Mouse (Mus musculus): ENCODE measurements around the gene Camk1g. TPM values are rescaled to one million over a fixed set of nuclear protein-coding genes. Genes with fewer than 3 reads are reported as not detected.
A peak's percentile ranks its signal among the peaks of the same experiment; 100 is the strongest.

The Camk1g gene
- total RNA-seq, 1 experiment: not detected

DNA sequence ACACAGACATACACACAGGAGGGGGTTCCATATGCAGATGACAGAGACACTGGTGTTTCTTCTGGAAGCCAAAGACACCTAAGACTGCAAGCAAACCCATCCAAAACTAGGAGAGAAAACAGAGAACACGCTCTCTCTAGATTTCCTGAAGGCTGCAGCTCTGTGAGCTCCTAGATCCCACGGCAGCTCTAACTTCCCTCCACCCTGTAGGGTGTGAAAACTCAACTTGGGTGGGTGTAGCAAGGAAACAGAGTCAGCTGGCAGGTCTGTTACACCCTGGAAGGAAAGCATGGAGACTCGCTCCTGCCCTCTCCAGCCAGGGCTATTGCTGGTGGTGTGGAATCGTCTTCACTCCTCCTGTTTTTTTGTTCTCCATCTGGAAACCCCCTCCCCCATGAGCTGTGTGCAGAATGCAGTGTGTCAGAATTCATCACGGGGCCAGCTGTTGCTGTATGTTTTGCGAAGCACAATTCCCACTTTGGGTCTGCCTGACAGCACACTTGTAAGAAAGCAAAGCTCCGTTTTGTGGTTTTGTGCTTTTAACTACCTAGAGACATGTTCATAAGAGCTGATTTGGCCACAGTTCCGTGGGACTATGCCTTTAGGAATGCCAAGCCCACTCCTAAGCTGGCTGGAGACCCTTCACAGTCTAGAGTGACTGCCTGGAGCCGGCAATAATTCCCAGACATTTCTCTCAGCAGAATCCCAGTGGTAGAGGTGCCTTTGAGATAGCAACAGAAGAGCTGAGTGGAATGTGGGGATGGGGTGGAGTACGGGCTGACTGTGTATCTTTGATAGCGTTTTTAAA lies 11.7 kb upstream of the Camk1g start:
- TF ChIP-seq CHD2 (IDR thresholded peaks at IDR 0.05; ENCODE audit: low read depth, low read length): no peak
- no peak for TF ChIP-seq HCFC1 (IDR thresholded peaks at IDR 0.05; ENCODE audit: borderline replicate concordance, insufficient read depth, low read length)
- no peak for TF ChIP-seq ZC3H11A (IDR thresholded peaks at IDR 0.05; ENCODE audit: borderline replicate concordance, low read depth, low read length)
- no peak for TF ChIP-seq ZNF384 (IDR thresholded peaks at IDR 0.05; ENCODE audit: low read depth, low read length)
- TF ChIP-seq MAFK (IDR thresholded peaks at IDR 0.05; ENCODE audit: insufficient read depth, low read depth, low read length): no peak
- no peak for DNase-seq (ENCODE audit: low read depth, low spot score)

GRCm38 (mm10) chr1:193380877-193381276 lies 10.8 kb upstream of the Camk1g start:
- Histone ChIP-seq H3K9ac (ENCODE audit: insufficient read depth, low read depth, low read length, poor library complexity, severe bottlenecking) (no peak overlapping the region), H3K9me3 (ENCODE audit: control insufficient read depth, insufficient read depth, low read depth, low read length) (no peaks in the 10 kb centered on the region), H3K4me3 (ENCODE audit: insufficient read depth in 1 of 2, low read depth in 1 of 2, low read length in 2 of 2, poor library complexity in 1 of 2, severe bottlenecking in 1 of 2) (no peak overlapping the region), H3K36me3 (ENCODE audit: control insufficient read depth, insufficient read depth, low read length, poor library complexity, severe bottlenecking) (no peaks in the 10 kb centered on the region), H3K4me1 (ENCODE audit: control insufficient read depth in 2 of 2, insufficient read depth in 2 of 2, low read length in 2 of 2, poor library complexity in 1 of 2) (no peaks in the 10 kb centered on the region), H3K27ac (ENCODE audit: insufficient read depth, low read depth, low read length, poor library complexity, severe bottlenecking) (no peak overlapping the region)
- no peak for DNase-seq (ENCODE audit: low read depth, low spot score)
- in situ Hi-C loops (cut with MboI; ENCODE audit: low sequenced_read_pairs in 2 of 2, unreplicated experiment in 2 of 2): no loop called here
- TF ChIP-seq CHD2 (IDR thresholded peaks at IDR 0.05; ENCODE audit: low read depth, low read length) (no peak), MAFK (IDR thresholded peaks at IDR 0.05; ENCODE audit: insufficient read depth, low read depth, low read length) (no peak), ZNF384 (IDR thresholded peaks at IDR 0.05; ENCODE audit: low read depth, low read length) (no peak), ZC3H11A (IDR thresholded peaks at IDR 0.05; ENCODE audit: borderline replicate concordance, low read depth, low read length) (no peak)

More for the DNA sequence above, 11.7 kb upstream of the Camk1g start:
- no peaks in the 10 kb centered on the region for H3K36me3 ChIP-seq (ENCODE audit: control insufficient read depth, insufficient read depth, low read length, poor library complexity, severe bottlenecking)
- no peak overlapping the region for H3K27ac ChIP-seq (ENCODE audit: insufficient read depth, low read depth, low read length, poor library complexity, severe bottlenecking)
- no peaks in the 10 kb centered on the region for H3K9me3 ChIP-seq (ENCODE audit: control insufficient read depth, insufficient read depth, low read depth, low read length)
- H3K4me1 ChIP-seq (ENCODE audit: control insufficient read depth in 2 of 2, insufficient read depth in 2 of 2, low read length in 2 of 2, poor library complexity in 1 of 2): no peaks in the 10 kb centered on the region
- peak overlapping the region in 1 of 2 experiments; percentile 54; a peak in 1 of 4 replicates for H3K4me3 ChIP-seq (ENCODE audit: insufficient read depth in 1 of 2, low read depth in 1 of 2, low read length in 2 of 2, poor library complexity in 1 of 2, severe bottlenecking in 1 of 2)
- no peak overlapping the region for H3K9ac ChIP-seq (ENCODE audit: insufficient read depth, low read depth, low read length, poor library complexity, severe bottlenecking)
- in situ Hi-C loops (cut with MboI; ENCODE audit: low sequenced_read_pairs in 2 of 2, unreplicated experiment in 2 of 2): no loop called here

GRCm38 (mm10) chr1:193379634-193380033 lies 9.5 kb upstream of the Camk1g start:
- no peak for TF ChIP-seq CHD2 (IDR thresholded peaks at IDR 0.05; ENCODE audit: low read depth, low read length)
- TF ChIP-seq ZNF384 (IDR thresholded peaks at IDR 0.05; ENCODE audit: low read depth, low read length): no peak
- no peak for TF ChIP-seq ZC3H11A (IDR thresholded peaks at IDR 0.05; ENCODE audit: borderline replicate concordance, low read depth, low read length)
- no peak for TF ChIP-seq MAFK (IDR thresholded peaks at IDR 0.05; ENCODE audit: insufficient read depth, low read depth, low read length)
- no peak for TF ChIP-seq HCFC1 (IDR thresholded peaks at IDR 0.05; ENCODE audit: borderline replicate concordance, insufficient read depth, low read length)
- DNase-seq (ENCODE audit: low read depth, low spot score): no peak
- Histone ChIP-seq H3K27ac (ENCODE audit: insufficient read depth, low read depth, low read length, poor library complexity, severe bottlenecking) (no peak overlapping the region), H3K9me3 (ENCODE audit: control insufficient read depth, insufficient read depth, low read depth, low read length) (no peaks in the 10 kb centered on the region), H3K9ac (ENCODE audit: insufficient read depth, low read depth, low read length, poor library complexity, severe bottlenecking) (no peak overlapping the region), H3K36me3 (ENCODE audit: control insufficient read depth, insufficient read depth, low read length, poor library complexity, severe bottlenecking) (no peaks in the 10 kb centered on the region), H3K4me3 (ENCODE audit: insufficient read depth in 1 of 2, low read depth in 1 of 2, low read length in 2 of 2, poor library complexity in 1 of 2, severe bottlenecking in 1 of 2) (no peak overlapping the region), H3K4me1 (ENCODE audit: control insufficient read depth in 2 of 2, insufficient read depth in 2 of 2, low read length in 2 of 2, poor library complexity in 1 of 2) (no peaks in the 10 kb centered on the region)
- in situ Hi-C loops (cut with MboI; ENCODE audit: low sequenced_read_pairs in 2 of 2, unreplicated experiment in 2 of 2): no loop called here

- H3K9ac ChIP-seq (ENCODE audit: insufficient read depth, low read depth, low read length, poor library complexity, severe bottlenecking): no peak overlapping the region
- H3K27ac ChIP-seq (ENCODE audit: insufficient read depth, low read depth, low read length, poor library complexity, severe bottlenecking): no peak overlapping the region
- no peaks in the 10 kb centered on the region for H3K9me3 ChIP-seq (ENCODE audit: control insufficient read depth, insufficient read depth, low read depth, low read length)
- H3K36me3 ChIP-seq (ENCODE audit: control insufficient read depth, insufficient read depth, low read length, poor library complexity, severe bottlenecking): no peaks in the 10 kb centered on the region
- TF ChIP-seq ZC3H11A (IDR thresholded peaks at IDR 0.05; ENCODE audit: borderline replicate concordance, low read depth, low read length): peak; percentile 60; the same call in 1 of the 2 replicates
- TF ChIP-seq MAFK (IDR thresholded peaks at IDR 0.05; ENCODE audit: insufficient read depth, low read depth, low read length): peak; percentile 10; the same call in 1 of the 2 replicates
- TF ChIP-seq ZNF384 (IDR thresholded peaks at IDR 0.05; ENCODE audit: low read depth, low read length): no peak
- in situ Hi-C loops (cut with MboI; ENCODE audit: low sequenced_read_pairs in 2 of 2, unreplicated experiment in 2 of 2): no loop called here
- DNase-seq (ENCODE audit: low read depth, low spot score): peak; percentile 43
- no peak overlapping the region for H3K4me3 ChIP-seq (ENCODE audit: insufficient read depth in 1 of 2, low read depth in 1 of 2, low read length in 2 of 2, poor library complexity in 1 of 2, severe bottlenecking in 1 of 2)
- no peaks in the 10 kb centered on the region for H3K4me1 ChIP-seq (ENCODE audit: control insufficient read depth in 2 of 2, insufficient read depth in 2 of 2, low read length in 2 of 2, poor library complexity in 1 of 2)
Observed at GRCm38 (mm10) chr1:193376478-193377134, 6.5 kb upstream of the Camk1g start.

Data from ES-E14 (cell line).